Mouse (Mus musculus) thymus, adult 2 months (tissue): ENCODE measurements around the gene Gtf3a. TPM values are rescaled to one million over a fixed set of nuclear protein-coding genes. Genes with fewer than 3 reads are reported as not detected.

Experiments
- DNase-seq: peaks from one replicate; pipeline ENCODE4 v3.0.0; 2021
- H3K27ac ChIP-seq: fragments of 200-500 bp; 2 replicates; pipeline ENCODE4 v1.5.1; 2012; ENCODE audit warnings: low read length, control low read depth; ENCODE audit not compliant: control insufficient read depth, insufficient read depth
- H3K27me3 ChIP-seq: fragments of 200-500 bp; 2 replicates; pipeline ENCODE4 v1.6.1; 2012; ENCODE audit warnings: mild to moderate bottlenecking, low read length, moderate library complexity, mixed read lengths; ENCODE audit not compliant: control insufficient read depth, insufficient read depth
- H3K36me3 ChIP-seq: fragments of 200-500 bp; 2 replicates; pipeline ENCODE4 v1.6.1; 2012; ENCODE audit warnings: mild to moderate bottlenecking, low read length, moderate library complexity; ENCODE audit not compliant: control insufficient read depth, insufficient read depth
- H3K4me1 ChIP-seq: fragments of 200-500 bp; replicated peaks from 2 replicates; pipeline ENCODE4 v1.6.1; 2012; ENCODE audit warnings: low read length; ENCODE audit not compliant: control insufficient read depth, insufficient read depth
- H3K4me3 ChIP-seq: fragments of 200-500 bp; 2 replicates; pipeline ENCODE4 v1.5.1; 2012; ENCODE audit warnings: mild to moderate bottlenecking, low read length, control low read depth, moderate library complexity; ENCODE audit not compliant: control insufficient read depth, insufficient read depth
- CTCF ChIP-seq: fragments of 200-500 bp; IDR thresholded peaks from 2 replicates; pipeline ENCODE4 v1.5.1; 2012; ENCODE audit warnings: mild to moderate bottlenecking, control low read depth, low read length, moderate library complexity, borderline replicate concordance; ENCODE audit not compliant: control insufficient read depth, poor library complexity, insufficient read depth; ENCODE audit errors: extremely low read depth
- POLR2A ChIP-seq: fragments of 200-500 bp; IDR thresholded peaks from 2 replicates; pipeline ENCODE4 v1.6.1; 2012; ENCODE audit warnings: mild to moderate bottlenecking, low read length, control low read depth, moderate library complexity; ENCODE audit not compliant: control insufficient read depth, poor library complexity, insufficient read depth; ENCODE audit errors: extremely low read depth
- WGBS: fragments of 180-500 bp; shearing (Covaris S2); methylation state at CpG from one replicate; pipeline ENCODE4 v1.1.7; 2018; 5-methylcytosine and 5-hydroxymethylcytosine counted together
- polyA plus RNA-seq: library from polyadenylated mRNA; depleted of rRNA; stranded (reverse); fragments of >200 nt; gene quantifications from 2 replicates; pipeline ENCODE4 v1.2.3, GENCODE M21; 2012

Gtf3a gene
- polyA plus RNA-seq, 1 experiment = 85.9 TPM

GRCm38 (mm10) chr5:146920314-146921161 lies 27.9 kb upstream of the Gtf3a start:
- H3K4me3 ChIP-seq = no peak overlapping the region
- no peaks in the 10 kb centered on the region for H3K36me3 ChIP-seq
- WGBS = 20% methylated on average over 27 of the region's 27 CpGs
- no peak for TF ChIP-seq CTCF
- TF ChIP-seq POLR2A = no peak
- DNase-seq = no peak
- peaks cover 3% of the 10 kb centered on the region; the same call in 1 of the 2 replicates for H3K27me3 ChIP-seq
- H3K27ac ChIP-seq = no peak overlapping the region
- no peaks in the 10 kb centered on the region for H3K4me1 ChIP-seq

DNA sequence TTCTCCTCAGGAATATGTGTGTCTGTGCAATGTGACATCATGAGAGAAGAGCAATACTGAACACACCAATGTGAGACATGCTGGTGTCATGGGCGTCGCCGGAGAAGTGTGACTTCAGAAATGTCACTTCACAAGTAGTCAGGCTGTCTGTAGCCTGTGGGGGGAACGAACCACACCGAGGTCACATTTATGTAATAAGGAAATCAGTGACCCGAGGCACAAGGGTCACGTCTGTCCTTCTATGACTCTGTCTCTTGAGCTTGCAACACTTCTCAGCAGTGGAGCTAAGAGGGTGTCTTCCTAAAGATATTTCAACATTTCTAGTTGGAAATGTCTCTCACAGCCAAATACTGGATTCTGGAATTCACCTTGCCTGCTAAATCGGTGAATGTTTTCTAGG lies 27.2 kb upstream of the Gtf3a start:
- 64% methylated on average over 8 of the region's 8 CpGs for WGBS

DNA sequence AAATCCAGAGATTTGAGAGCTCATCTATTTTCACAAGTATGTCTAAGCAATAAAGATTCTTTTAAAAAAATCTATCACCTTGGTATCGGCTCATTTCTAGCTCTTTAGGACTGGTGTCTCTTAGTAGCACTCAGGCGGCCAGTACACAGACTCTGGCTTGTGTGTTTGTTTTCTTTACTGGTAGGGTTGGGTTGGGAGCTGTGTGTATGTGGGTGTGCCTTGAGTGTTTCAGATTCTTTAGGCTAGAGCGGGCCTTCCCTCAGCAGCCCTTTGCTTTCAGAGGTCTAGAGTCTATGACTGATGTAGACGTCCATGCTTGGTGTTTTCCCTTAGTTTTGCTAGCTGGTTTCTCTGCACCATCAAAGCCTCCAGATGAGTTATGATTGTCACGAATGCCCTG lies 24.9 kb upstream of the Gtf3a start:
- Histone ChIP-seq H3K27me3 (peaks cover 3% of the 10 kb centered on the region; the same call in 1 of the 2 replicates), H3K4me1 (no peaks in the 10 kb centered on the region), H3K36me3 (no peaks in the 10 kb centered on the region), H3K4me3 (no peak overlapping the region), H3K27ac (no peak overlapping the region)
- 90% methylated on average over 5 of the region's 5 CpGs for WGBS
- TF ChIP-seq CTCF (no peak), POLR2A (no peak)
- no peak for DNase-seq

More for the DNA sequence above, 27.2 kb upstream of the Gtf3a start:
- no peaks in the 10 kb centered on the region for H3K36me3 ChIP-seq
- H3K27ac ChIP-seq = no peak overlapping the region
- DNase-seq = no peak
- H3K4me1 ChIP-seq = no peaks in the 10 kb centered on the region
- no peak overlapping the region for H3K4me3 ChIP-seq
- peaks cover 3% of the 10 kb centered on the region; the same call in 1 of the 2 replicates for H3K27me3 ChIP-seq
- TF ChIP-seq POLR2A = no peak
- no peak for TF ChIP-seq CTCF

DNA sequence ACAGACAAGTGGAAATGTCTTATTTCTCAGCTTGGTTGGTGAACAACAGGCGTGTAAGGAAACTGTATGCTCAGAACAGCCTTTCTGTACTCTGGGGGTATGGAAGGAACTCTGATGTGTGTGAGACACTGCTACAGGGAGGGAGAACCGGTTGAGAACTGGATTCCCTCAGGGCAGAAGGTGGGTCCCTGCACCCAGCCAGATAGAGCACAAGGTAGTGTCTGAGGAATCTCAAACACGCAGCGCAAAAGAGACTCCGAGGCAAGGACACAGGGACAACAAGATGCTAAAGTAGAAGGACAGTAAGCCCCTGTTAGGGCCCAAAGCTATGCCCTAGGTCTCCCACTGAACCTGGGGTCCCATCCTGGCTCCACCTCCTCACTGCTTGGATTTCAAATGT lies 21.8 kb upstream of the Gtf3a start:
- H3K4me1 ChIP-seq = no peaks in the 10 kb centered on the region
- TF ChIP-seq POLR2A = no peak
- TF ChIP-seq CTCF = no peak
- no peak overlapping the region for H3K4me3 ChIP-seq

DNA sequence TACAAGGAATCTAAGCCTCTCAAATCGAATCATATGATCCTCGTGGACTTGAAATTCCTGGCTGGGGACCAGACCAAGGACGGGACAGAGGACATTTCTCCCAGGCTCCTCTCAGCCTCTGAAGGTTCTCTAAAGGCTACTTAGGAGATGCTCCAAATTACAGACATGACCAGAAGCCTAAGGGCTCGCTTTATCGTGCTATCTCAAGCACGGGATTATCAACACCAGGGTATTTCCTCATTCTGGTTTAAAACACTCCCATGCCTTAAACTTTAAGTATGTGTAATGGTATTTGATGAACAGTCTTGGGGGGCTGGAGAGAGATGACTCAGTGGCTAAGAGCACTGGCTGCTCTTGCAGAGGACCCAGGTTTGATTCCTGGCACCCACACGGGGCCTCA lies 17.0 kb upstream of the Gtf3a start:
- Histone ChIP-seq H3K36me3 (no peaks in the 10 kb centered on the region), H3K27me3 (no peaks in the 10 kb centered on the region), H3K27ac (no peak overlapping the region), H3K4me1 (no peaks in the 10 kb centered on the region), H3K4me3 (no peak overlapping the region)
- no peak for DNase-seq
- WGBS = 87% methylated on average over 7 of the region's 7 CpGs
- no peak for TF ChIP-seq CTCF
- no peak for TF ChIP-seq POLR2A

More for the DNA sequence above, 21.8 kb upstream of the Gtf3a start:
- no peak for DNase-seq
- Histone ChIP-seq H3K27ac (no peak overlapping the region), H3K36me3 (no peaks in the 10 kb centered on the region), H3K27me3 (no peaks in the 10 kb centered on the region)
- WGBS = 95% methylated on average over 5 of the region's 5 CpGs

- H3K4me3 ChIP-seq = no peak overlapping the region
- 89% methylated on average over 16 of the region's 16 CpGs for WGBS
Observed at GRCm38 (mm10) chr5:146931904-146932553, 16.4 kb upstream of the Gtf3a start.

More at GRCm38 (mm10) chr5:146931904-146932553, 16.4 kb upstream of the Gtf3a start:
- TF ChIP-seq CTCF = no peak
- TF ChIP-seq POLR2A = no peak
- no peaks in the 10 kb centered on the region for H3K36me3 ChIP-seq
- DNase-seq = no peak
- no peaks in the 10 kb centered on the region for H3K4me1 ChIP-seq
- no peak overlapping the region for H3K27ac ChIP-seq
- H3K27me3 ChIP-seq = no peaks in the 10 kb centered on the region
